Mouse (Mus musculus): ENCODE data around the gene Sipa1l2. TPM values are rescaled to one million over a fixed set of nuclear protein-coding genes. Genes with fewer than 3 reads are reported as not detected.
A peak's percentile ranks its signal among the peaks of the same experiment; 100 is the strongest.

The Sipa1l2 gene
- polyA plus RNA-seq, 1 experiment from 2014 or later, result 8.2 TPM

- H3K27ac ChIP-seq, result no peak overlapping the region
- H3K9ac ChIP-seq (ENCODE audit: low read depth, low read length), result no peak overlapping the region
- no peak for TF ChIP-seq CTCF (IDR thresholded peaks at IDR 0.05; ENCODE audit: low read depth)
- H3K9me3 ChIP-seq (replicated peaks; ENCODE audit: low read length), result no peaks in the 10 kb centered on the region
- H3K4me3 ChIP-seq (replicated peaks; ENCODE audit: low read depth, low read length), result no peak overlapping the region
- no peak for ATAC-seq (replicated peaks; ENCODE audit: low FRiP score, low read depth)
- no peaks in the 10 kb centered on the region for H3K27me3 ChIP-seq (ENCODE audit: insufficient read depth, low read length)
- no peak overlapping the region for H3K4me2 ChIP-seq (ENCODE audit: low read length)
- DNase-seq (ENCODE audit: low spot score), result no peak
- 0 out of 2 replicates have a peak, but pooled peaks cover 2% of the 10 kb centered on the region for H3K4me1 ChIP-seq (replicated peaks; ENCODE audit: insufficient read depth, low read length)
- 45% methylated on average over 6 of the region's 6 CpGs for WGBS
- H3K36me3 ChIP-seq (ENCODE audit: insufficient read depth, low read length), result peaks cover 25% of the 10 kb centered on the region
Observed at GRCm38 (mm10) chr8:125465156-125465821, 104.3 kb downstream of the Sipa1l2 start.

GRCm38 (mm10) chr8:125462901-125463300 is 106.7 kb downstream of the Sipa1l2 start:
- no peak overlapping the region for H3K9ac ChIP-seq (ENCODE audit: low read depth, low read length)
- no peak overlapping the region for H3K4me3 ChIP-seq (replicated peaks; ENCODE audit: low read depth, low read length)
- no peaks in the 10 kb centered on the region for H3K9me3 ChIP-seq (replicated peaks; ENCODE audit: low read length)
- DNase-seq (ENCODE audit: low spot score) (peak; percentile 38), ATAC-seq (replicated peaks; ENCODE audit: low FRiP score, low read depth) (no peak)
- H3K36me3 ChIP-seq (ENCODE audit: insufficient read depth, low read length), result peaks cover 8% of the 10 kb centered on the region
- 63% methylated on average over 7 of the region's 7 CpGs for WGBS
- no peak for TF ChIP-seq CTCF (IDR thresholded peaks at IDR 0.05; ENCODE audit: low read depth)
- H3K4me1 ChIP-seq (replicated peaks; ENCODE audit: insufficient read depth, low read length), result 0 out of 2 replicates have a peak, but pooled peaks cover 3% of the 10 kb centered on the region
- no peak overlapping the region for H3K27ac ChIP-seq
- H3K27me3 ChIP-seq (ENCODE audit: insufficient read depth, low read length), result no peaks in the 10 kb centered on the region
- no peak overlapping the region for H3K4me2 ChIP-seq (ENCODE audit: low read length)

- 62% methylated on average over 1 of the region's 1 CpGs for WGBS
- Histone ChIP-seq H3K27me3 (ENCODE audit: insufficient read depth, low read length) (no peaks in the 10 kb centered on the region), H3K9ac (ENCODE audit: low read depth, low read length) (no peak overlapping the region), H3K4me3 (replicated peaks; ENCODE audit: low read depth, low read length) (no peak overlapping the region), H3K4me1 (replicated peaks; ENCODE audit: insufficient read depth, low read length) (0 out of 2 replicates have a peak, but pooled peaks cover 3% of the 10 kb centered on the region), H3K9me3 (replicated peaks; ENCODE audit: low read length) (no peaks in the 10 kb centered on the region), H3K27ac (0 out of 2 replicates have a peak overlapping the region, but pooled peaks have one; percentile 6), H3K36me3 (ENCODE audit: insufficient read depth, low read length) (0 out of 2 replicates have a peak, but pooled peaks cover 3% of the 10 kb centered on the region), H3K4me2 (ENCODE audit: low read length) (no peak overlapping the region)
- TF ChIP-seq CTCF (IDR thresholded peaks at IDR 0.05; ENCODE audit: low read depth), result peak; percentile 18; the same call in 1 of the 2 replicates
- no peak for ATAC-seq (replicated peaks; ENCODE audit: low FRiP score, low read depth)
- peak; percentile 62 for DNase-seq (ENCODE audit: low spot score)
Observed at GRCm38 (mm10) chr8:125461504-125461903, 108.1 kb downstream of the Sipa1l2 start.

- 49% methylated on average over 6 of the region's 6 CpGs for WGBS
- Histone ChIP-seq H3K9ac (ENCODE audit: low read depth, low read length) (no peak overlapping the region), H3K27me3 (ENCODE audit: insufficient read depth, low read length) (no peaks in the 10 kb centered on the region), H3K27ac (no peak overlapping the region), H3K36me3 (ENCODE audit: insufficient read depth, low read length) (0 out of 2 replicates have a peak, but pooled peaks cover 3% of the 10 kb centered on the region), H3K4me3 (replicated peaks; ENCODE audit: low read depth, low read length) (no peak overlapping the region), H3K4me1 (replicated peaks; ENCODE audit: insufficient read depth, low read length) (0 out of 2 replicates have a peak, but pooled peaks cover 3% of the 10 kb centered on the region), H3K9me3 (replicated peaks; ENCODE audit: low read length) (no peaks in the 10 kb centered on the region), H3K4me2 (ENCODE audit: low read length) (no peak overlapping the region)
- no peak for ATAC-seq (replicated peaks; ENCODE audit: low FRiP score, low read depth)
- TF ChIP-seq CTCF (IDR thresholded peaks at IDR 0.05; ENCODE audit: low read depth), result no peak
- no peak for DNase-seq (ENCODE audit: low spot score)
Observed at GRCm38 (mm10) chr8:125460602-125461001, 109.0 kb downstream of the Sipa1l2 start.

GRCm38 (mm10) chr8:125449048-125449447 is 120.6 kb downstream of the Sipa1l2 start:
- WGBS, result 67% methylated on average over 6 of the region's 6 CpGs
- H3K36me3 ChIP-seq (ENCODE audit: insufficient read depth, low read length), result peaks cover 32% of the 10 kb centered on the region
- ATAC-seq (replicated peaks; ENCODE audit: low FRiP score, low read depth), result no peak

GRCm38 (mm10) chr8:125447543-125447942 is 122.1 kb downstream of the Sipa1l2 start:
- H3K9me3 ChIP-seq (replicated peaks; ENCODE audit: low read length), result no peaks in the 10 kb centered on the region
- TF ChIP-seq CTCF (IDR thresholded peaks at IDR 0.05; ENCODE audit: low read depth), result no peak
- H3K4me1 ChIP-seq (replicated peaks; ENCODE audit: insufficient read depth, low read length), result no peaks in the 10 kb centered on the region
- WGBS, result 91% methylated on average over 14 of the region's 14 CpGs
- H3K9ac ChIP-seq (ENCODE audit: low read depth, low read length), result no peak overlapping the region
- H3K4me2 ChIP-seq (ENCODE audit: low read length), result no peak overlapping the region
- no peaks in the 10 kb centered on the region for H3K27me3 ChIP-seq (ENCODE audit: insufficient read depth, low read length)
- H3K27ac ChIP-seq, result no peak overlapping the region
- DNase-seq (ENCODE audit: low spot score) (no peak), ATAC-seq (replicated peaks; ENCODE audit: low FRiP score, low read depth) (no peak)
- no peak overlapping the region for H3K4me3 ChIP-seq (replicated peaks; ENCODE audit: low read depth, low read length)
- H3K36me3 ChIP-seq (ENCODE audit: insufficient read depth, low read length), result peaks cover 28% of the 10 kb centered on the region

More at GRCm38 (mm10) chr8:125449048-125449447, 120.6 kb downstream of the Sipa1l2 start:
- Histone ChIP-seq H3K4me1 (replicated peaks; ENCODE audit: insufficient read depth, low read length) (no peaks in the 10 kb centered on the region), H3K9me3 (replicated peaks; ENCODE audit: low read length) (no peaks in the 10 kb centered on the region), H3K9ac (ENCODE audit: low read depth, low read length) (no peak overlapping the region), H3K27ac (no peak overlapping the region), H3K4me3 (replicated peaks; ENCODE audit: low read depth, low read length) (no peak overlapping the region), H3K4me2 (ENCODE audit: low read length) (no peak overlapping the region), H3K27me3 (ENCODE audit: insufficient read depth, low read length) (no peaks in the 10 kb centered on the region)
- no peak for DNase-seq (ENCODE audit: low spot score)
- TF ChIP-seq CTCF (IDR thresholded peaks at IDR 0.05; ENCODE audit: low read depth), result no peak
